Mouse (Mus musculus) heart, postnatal 0 days (tissue): ENCODE measurements around the gene Mastl. TPM values are rescaled to one million over a fixed set of nuclear protein-coding genes. Genes with fewer than 3 reads are reported as not detected.

Experiments
- ATAC-seq: fragments of 200-750 bp; cut with Nextera tagmentation; 2 replicates; pipeline ENCODE4 v1.8.0; 2017; ENCODE audit warnings: low read depth, moderate number of reproducible peaks, moderate library complexity; ENCODE audit not compliant: insufficient read depth
- DNase-seq: peaks from one replicate; pipeline ENCODE4 v3.0.0-alpha.2; 2016; ENCODE audit warnings: low spot score
- H3K27ac ChIP-seq: fragments of 300-500 bp; sonication (generic); 2 replicates; pipeline ENCODE4 v1.5.1; 2014; ENCODE audit warnings: low read depth, mild to moderate bottlenecking
- H3K27me3 ChIP-seq: fragments of 300-500 bp; sonication (generic); 2 replicates; pipeline ENCODE4 v1.6.1; 2014; ENCODE audit warnings: low read length, mixed read lengths; ENCODE audit not compliant: control insufficient read depth, insufficient read depth
- H3K36me3 ChIP-seq: fragments of 300-500 bp; sonication (generic); replicated peaks from 2 replicates; pipeline ENCODE4 v1.6.1; 2014; ENCODE audit warnings: low read length, mixed read lengths; ENCODE audit not compliant: control insufficient read depth, insufficient read depth
- H3K4me1 ChIP-seq: fragments of 300-500 bp; sonication (generic); 2 replicates; pipeline ENCODE4 v1.6.1; 2014; ENCODE audit warnings: antibody characterized with exemption; ENCODE audit not compliant: control insufficient read depth, insufficient read depth
- H3K4me2 ChIP-seq: fragments of 300-500 bp; sonication (generic); 2 replicates; pipeline ENCODE4 v1.6.1; 2014; ENCODE audit warnings: low read depth, mild to moderate bottlenecking, low read length, moderate library complexity
- H3K4me3 ChIP-seq: fragments of 300-500 bp; sonication (generic); 2 replicates; pipeline ENCODE4 v1.5.1; 2014; ENCODE audit warnings: low read depth, low read length
- H3K9ac ChIP-seq: fragments of 300-500 bp; sonication (generic); replicated peaks from 2 replicates; pipeline ENCODE4 v1.6.1; 2014; ENCODE audit warnings: low read depth, low read length, mixed read lengths
- H3K9me3 ChIP-seq: fragments of 300-500 bp; sonication (generic); replicated peaks from 2 replicates; pipeline ENCODE4 v1.6.1; 2016; ENCODE audit warnings: low read length; ENCODE audit not compliant: control insufficient read depth
- CTCF ChIP-seq: IDR thresholded peaks from 2 replicates; pipeline ENCODE4 v1.5.1; 2016; ENCODE audit warnings: antibody characterized with exemption, control low read depth, low read depth
- EP300 ChIP-seq: IDR thresholded peaks from 2 replicates; pipeline ENCODE4 v1.6.1; 2016; ENCODE audit warnings: antibody characterized with exemption, low read depth
- WGBS: fragments of 180-500 bp; shearing (Covaris S2); extraction: QIAGEN DNeasy Blood & Tissue Kit; methylation state at CpG from one replicate; pipeline ENCODE4 v1.1.7; 2014; 5-methylcytosine and 5-hydroxymethylcytosine counted together
- polyA plus RNA-seq: library from polyadenylated mRNA; unstranded; fragments of >200 nt; fragmentation: Nextera tagmentation; extraction: Ambion mirVana; gene quantifications from 2 replicates; pipeline ENCODE4 v1.2.1, GENCODE M21; 2015
- total RNA-seq: library from RNA; depleted of rRNA; stranded (reverse); fragments of >200 nt; gene quantifications from 2 replicates; pipeline ENCODE4 v1.2.3, GENCODE M21; 2014; ENCODE audit warnings: low replicate concordance

The Mastl gene
- total and polyA plus RNA-seq, 2 experiments from 2014 or later, result 3.4 to 4.9 TPM

DNA sequence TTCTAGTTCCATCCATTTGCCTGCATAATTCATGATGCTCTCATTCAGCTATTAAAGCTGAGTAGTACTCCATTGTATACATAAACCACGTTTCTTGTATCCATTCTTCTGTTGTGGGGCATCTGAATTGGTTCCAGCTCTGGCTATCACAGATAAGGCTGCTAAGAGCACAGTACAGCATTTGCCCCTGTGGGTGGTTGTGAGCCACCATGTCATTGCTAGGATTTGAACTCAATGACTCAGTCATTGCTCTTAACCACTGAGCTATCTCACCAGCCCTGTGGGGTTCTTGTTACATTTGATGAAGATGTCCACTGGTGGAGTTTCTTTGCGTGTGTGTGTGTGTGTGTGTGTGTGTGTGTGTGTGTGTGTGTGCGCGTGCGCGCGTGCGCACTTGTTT lies 71.3 kb downstream of the Mastl start:
- DNase-seq (no peak), ATAC-seq (no peak)
- H3K27me3 ChIP-seq, result no peaks in the 10 kb centered on the region
- no peak overlapping the region for H3K27ac ChIP-seq
- TF ChIP-seq EP300 (no peak), CTCF (no peak)
- 92% methylated on average over 8 of the region's 8 CpGs for WGBS
- no peak overlapping the region for H3K9ac ChIP-seq
- peaks cover 44% of the 10 kb centered on the region for H3K36me3 ChIP-seq
- no peaks in the 10 kb centered on the region for H3K9me3 ChIP-seq
- H3K4me3 ChIP-seq, result no peak overlapping the region
- H3K4me2 ChIP-seq, result no peak overlapping the region
- no peaks in the 10 kb centered on the region for H3K4me1 ChIP-seq

DNA sequence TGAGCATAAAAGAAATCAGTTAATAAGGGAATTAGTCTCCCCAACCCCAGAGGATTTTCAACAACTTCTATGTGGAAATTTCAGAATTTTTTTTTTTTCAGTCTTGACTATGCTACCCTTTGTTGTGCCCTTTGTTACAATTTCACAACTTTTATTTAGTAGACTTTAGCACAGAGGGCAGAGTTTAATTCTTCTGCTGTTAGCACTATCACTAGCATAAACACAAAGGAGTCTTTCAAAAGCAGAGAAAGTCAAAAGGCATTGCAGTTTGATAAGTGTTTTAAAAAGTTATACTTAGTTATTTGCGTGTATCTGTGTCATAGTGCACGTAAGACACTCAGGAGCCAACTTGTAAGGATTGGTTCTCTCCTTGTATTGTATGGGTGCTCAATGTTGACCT lies 77.2 kb downstream of the Mastl start:
- H3K27me3 ChIP-seq, result no peaks in the 10 kb centered on the region
- 99% methylated on average over 2 of the region's 2 CpGs for WGBS
- H3K4me3 ChIP-seq, result no peak overlapping the region
- no peak for TF ChIP-seq CTCF
- no peak for TF ChIP-seq EP300
- no peak overlapping the region for H3K9ac ChIP-seq
- no peaks in the 10 kb centered on the region for H3K9me3 ChIP-seq
- ATAC-seq, result no peak
- no peak for DNase-seq
- H3K4me1 ChIP-seq, result no peaks in the 10 kb centered on the region
- H3K27ac ChIP-seq, result no peak overlapping the region
- H3K4me2 ChIP-seq, result no peak overlapping the region
- peaks cover 57% of the 10 kb centered on the region for H3K36me3 ChIP-seq

DNA sequence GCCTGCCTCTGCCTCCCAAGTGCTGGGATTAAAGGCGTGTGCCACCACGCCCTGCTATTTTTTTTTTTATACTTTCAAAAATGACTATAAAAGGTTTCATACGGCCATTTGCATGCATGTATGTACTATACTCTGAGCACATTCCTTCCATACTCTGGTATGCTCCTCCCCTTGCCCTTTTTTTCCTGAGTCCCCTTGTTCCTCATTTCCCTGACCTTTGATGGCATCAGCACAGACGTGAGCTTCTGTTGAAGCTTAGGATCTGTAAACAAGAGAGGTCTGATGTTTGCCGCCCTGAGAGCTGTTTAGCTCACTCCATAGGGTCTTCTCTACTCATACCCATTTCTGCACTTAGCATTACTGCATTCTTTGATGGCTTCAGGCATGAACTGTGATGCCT lies 78.1 kb downstream of the Mastl start:
- Histone ChIP-seq H3K27me3 (no peaks in the 10 kb centered on the region), H3K4me2 (no peak overlapping the region), H3K36me3 (peaks cover 51% of the 10 kb centered on the region), H3K9me3 (no peaks in the 10 kb centered on the region), H3K27ac (no peak overlapping the region), H3K4me1 (no peaks in the 10 kb centered on the region), H3K9ac (no peak overlapping the region), H3K4me3 (no peak overlapping the region)
- DNase-seq, result no peak
- no peak for TF ChIP-seq EP300
- TF ChIP-seq CTCF, result no peak
- 84% methylated on average over 5 of the region's 5 CpGs for WGBS
- ATAC-seq, result no peak

DNA sequence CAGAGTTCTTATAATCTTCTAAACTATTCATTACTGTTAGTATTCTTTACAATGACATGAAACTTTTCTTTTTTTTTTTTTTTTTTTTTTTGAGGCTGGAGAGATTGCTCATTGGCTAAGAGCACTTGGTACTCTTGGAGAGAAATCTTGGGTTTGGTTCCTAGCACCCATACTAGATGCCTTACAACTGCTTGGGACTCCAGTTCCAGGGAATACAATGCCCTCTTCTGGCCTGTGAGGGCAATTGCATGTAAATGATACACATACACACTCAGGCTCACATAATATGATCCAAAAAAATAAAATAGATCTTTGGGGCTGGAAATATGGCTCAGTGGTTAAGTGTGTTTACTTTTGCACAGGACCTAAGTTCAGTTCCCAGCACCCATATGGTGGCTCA lies 79.0 kb downstream of the Mastl start:
- H3K4me3 ChIP-seq, result no peak overlapping the region
- no peak for ATAC-seq
- TF ChIP-seq CTCF (no peak; the same call in 1 of the 2 replicates), EP300 (no peak)
- no peak for DNase-seq
- H3K9ac ChIP-seq, result no peak overlapping the region
- H3K4me1 ChIP-seq, result no peaks in the 10 kb centered on the region
- H3K9me3 ChIP-seq, result no peaks in the 10 kb centered on the region
- no peak overlapping the region for H3K4me2 ChIP-seq
- no peak overlapping the region for H3K27ac ChIP-seq
- H3K36me3 ChIP-seq, result peaks cover 51% of the 10 kb centered on the region
- no peaks in the 10 kb centered on the region for H3K27me3 ChIP-seq

DNA sequence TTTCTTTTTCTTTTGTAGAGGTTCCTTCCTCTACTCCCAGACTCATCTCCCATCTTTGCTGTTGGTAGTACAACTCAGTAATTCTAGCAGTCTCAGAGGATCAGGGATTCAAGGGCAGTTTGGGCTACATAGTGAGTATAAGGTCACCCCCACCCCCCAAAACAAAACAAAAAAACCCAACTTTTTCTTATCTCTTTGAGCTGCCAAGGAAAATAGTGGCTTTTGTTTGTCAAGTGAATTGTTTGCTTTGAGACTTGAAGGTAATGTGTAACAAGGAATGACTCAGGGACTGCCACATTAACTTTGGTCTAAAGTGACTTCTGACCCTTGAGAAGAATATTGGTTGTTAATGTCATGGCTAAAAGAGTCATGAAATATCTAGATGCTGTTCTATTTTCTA lies 80.0 kb downstream of the Mastl start:
- no peak overlapping the region for H3K27ac ChIP-seq
- no peak for DNase-seq
- no peak for TF ChIP-seq EP300
- TF ChIP-seq CTCF, result no peak
- no peaks in the 10 kb centered on the region for H3K27me3 ChIP-seq
- no peak overlapping the region for H3K9ac ChIP-seq
- peaks cover 43% of the 10 kb centered on the region for H3K36me3 ChIP-seq
- ATAC-seq, result no peak
- no peak overlapping the region for H3K4me3 ChIP-seq
- no peaks in the 10 kb centered on the region for H3K9me3 ChIP-seq
- H3K4me1 ChIP-seq, result no peaks in the 10 kb centered on the region
- no peak overlapping the region for H3K4me2 ChIP-seq

DNA sequence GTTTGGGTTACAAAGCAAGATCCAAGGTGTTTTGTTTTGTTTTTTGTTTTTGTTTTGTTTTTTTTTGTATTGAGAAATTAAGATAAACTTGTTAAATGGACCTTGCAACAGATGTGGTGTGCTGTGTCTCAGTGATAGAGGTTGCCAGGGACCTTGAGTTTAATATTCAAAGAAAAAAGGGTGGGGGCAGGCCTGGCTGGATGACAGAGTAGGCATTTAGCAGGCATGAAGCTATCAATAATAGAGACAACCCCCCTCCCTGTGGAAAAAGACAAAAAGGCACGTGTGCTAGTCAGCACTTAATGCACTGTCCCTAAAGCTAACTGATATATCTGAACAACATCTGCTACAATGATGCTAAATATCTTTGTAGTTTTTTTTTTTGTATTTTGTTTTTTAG lies 84.4 kb downstream of the Mastl start:
- H3K9me3 ChIP-seq, result no peaks in the 10 kb centered on the region
- H3K36me3 ChIP-seq, result peaks cover 6% of the 10 kb centered on the region; the same call in 1 of the 2 replicates
- DNase-seq, result no peak
- no peaks in the 10 kb centered on the region for H3K4me1 ChIP-seq
- H3K27ac ChIP-seq, result no peak overlapping the region
- H3K9ac ChIP-seq, result no peak overlapping the region
- no peaks in the 10 kb centered on the region for H3K27me3 ChIP-seq
- H3K4me2 ChIP-seq, result no peak overlapping the region
- no peak for TF ChIP-seq CTCF
- TF ChIP-seq EP300, result no peak
- no peak for ATAC-seq
- H3K4me3 ChIP-seq, result no peak overlapping the region
- 69% methylated on average over 1 of the region's 1 CpGs for WGBS
